Mouse (Mus musculus) cerebellum, postnatal 14 days (tissue): ENCODE results near the gene Adamtsl1.

Experiments
- DNase-seq, 2 experiments: peaks; one replicate each; pipeline ENCODE4 v3.0.0; 2021; ENCODE audit warnings: mixed read lengths in 2 of 2

The Adamtsl1 gene

DNA sequence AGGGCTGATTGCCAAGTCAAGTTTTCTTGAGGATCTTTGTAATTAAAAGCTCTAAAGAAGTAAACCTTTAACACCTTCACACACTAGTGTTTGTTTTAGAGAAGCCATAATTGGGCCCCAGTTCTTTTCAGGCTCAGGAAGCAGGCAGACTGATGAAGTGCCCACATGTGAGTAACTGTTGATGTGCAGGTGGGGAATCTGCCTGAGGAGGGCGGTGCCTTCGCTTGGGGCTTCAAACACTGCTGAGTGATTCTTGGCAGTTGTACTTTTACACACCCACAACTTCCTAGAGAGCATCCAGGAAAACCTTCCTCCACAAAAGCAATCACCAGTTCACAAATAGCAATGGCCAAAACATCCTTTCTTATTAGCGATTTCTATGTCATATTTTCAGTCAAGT lies 719.2 kb downstream of the Adamtsl1 start:
- DNase-seq = no peak

DNA sequence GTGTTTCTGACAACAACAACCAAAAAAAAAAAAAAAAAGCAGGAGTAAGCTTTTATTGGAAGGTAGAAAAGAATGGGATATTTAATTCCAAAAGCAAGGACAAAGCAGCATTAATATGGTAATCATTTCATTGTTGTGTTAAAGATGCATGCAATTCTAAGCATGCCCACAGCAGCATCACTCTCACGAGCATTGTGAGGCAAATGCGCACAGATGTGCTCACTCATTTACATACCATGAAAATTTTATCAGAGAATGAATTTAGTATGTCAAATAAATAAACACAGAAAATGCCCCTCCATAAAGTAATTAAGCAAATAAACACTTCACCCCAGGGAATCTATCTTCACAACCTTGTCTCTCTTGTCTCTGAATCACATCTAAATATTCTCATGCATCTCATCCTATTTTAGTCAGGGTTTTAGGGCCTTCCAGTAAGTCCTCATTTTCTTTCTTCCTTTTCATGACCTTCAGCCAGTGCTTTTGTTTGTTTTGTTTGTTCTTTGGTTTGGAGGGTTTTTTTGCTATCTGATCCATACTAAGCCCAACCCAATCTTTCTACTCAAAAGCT lies 728.0 kb downstream of the Adamtsl1 start:
- DNase-seq = no peak

DNA sequence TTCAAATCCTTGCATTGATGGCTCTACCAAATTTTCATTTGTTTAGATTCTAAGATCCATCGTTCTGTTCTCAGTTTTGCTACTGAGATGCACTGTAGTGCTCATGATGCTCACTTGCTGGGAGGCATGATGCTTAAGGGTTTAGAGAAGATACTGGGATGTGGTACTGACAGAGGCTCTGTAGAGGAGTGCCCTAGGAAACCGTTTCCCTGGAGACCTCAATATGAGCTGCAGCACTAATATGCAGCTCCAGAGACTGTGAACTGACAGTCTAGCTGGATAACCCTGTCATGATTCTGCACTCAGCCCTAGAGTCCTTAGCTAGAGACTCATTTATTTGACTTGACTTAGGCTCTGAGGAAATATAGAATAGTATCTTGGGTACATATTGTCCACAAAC lies 756.1 kb downstream of the Adamtsl1 start:
- DNase-seq = no peak

DNA sequence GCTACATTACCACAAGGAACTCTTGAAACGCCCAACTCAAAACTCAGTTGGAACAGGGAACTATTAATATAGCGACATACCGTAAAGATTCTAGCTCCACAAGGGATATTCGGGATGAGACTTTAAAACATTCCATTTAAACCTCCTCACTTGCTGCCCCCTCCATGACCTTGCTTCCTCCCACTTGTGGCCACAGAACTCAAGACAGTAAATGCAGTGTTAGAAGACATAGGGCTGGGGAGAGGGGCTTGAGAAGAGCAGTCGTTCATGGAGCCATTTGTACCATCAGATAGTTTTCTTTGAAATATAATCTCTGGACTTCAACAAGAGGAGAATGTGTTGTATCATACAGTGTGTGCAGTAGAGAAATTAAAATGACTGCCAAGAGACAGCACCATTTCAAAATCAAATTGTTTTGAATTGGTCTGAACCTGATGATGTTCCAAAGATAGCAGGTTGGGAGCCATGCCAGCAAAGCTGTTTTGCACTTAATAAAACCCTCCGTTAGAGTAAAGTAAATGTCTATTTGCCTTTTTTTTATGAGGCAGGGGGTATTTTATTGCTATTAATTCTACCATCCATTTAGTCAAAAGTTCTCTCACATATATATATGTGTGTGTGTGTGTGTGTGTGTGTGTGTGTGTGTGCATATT lies 759.9 kb downstream of the Adamtsl1 start:
- DNase-seq = no peak

DNA sequence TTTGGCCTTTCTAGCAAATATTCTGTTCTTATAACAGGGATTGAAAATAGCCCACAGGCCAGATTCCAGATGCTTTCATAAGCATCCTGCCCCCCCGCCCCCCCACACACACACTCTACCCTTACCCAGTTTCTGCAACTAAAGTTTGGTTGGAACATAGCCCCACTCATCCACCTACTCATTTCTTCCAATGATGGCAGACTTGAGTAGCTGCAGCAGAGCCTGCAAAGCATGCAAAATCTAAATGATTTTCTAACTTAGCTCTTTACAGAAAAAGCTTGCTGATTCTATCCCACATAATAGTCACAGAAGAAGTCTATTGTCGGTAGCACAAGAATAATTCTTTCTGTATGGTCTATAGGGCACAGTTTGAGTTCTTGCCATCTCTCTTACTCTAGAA lies 760.7 kb downstream of the Adamtsl1 start:
- DNase-seq = no peak

DNA sequence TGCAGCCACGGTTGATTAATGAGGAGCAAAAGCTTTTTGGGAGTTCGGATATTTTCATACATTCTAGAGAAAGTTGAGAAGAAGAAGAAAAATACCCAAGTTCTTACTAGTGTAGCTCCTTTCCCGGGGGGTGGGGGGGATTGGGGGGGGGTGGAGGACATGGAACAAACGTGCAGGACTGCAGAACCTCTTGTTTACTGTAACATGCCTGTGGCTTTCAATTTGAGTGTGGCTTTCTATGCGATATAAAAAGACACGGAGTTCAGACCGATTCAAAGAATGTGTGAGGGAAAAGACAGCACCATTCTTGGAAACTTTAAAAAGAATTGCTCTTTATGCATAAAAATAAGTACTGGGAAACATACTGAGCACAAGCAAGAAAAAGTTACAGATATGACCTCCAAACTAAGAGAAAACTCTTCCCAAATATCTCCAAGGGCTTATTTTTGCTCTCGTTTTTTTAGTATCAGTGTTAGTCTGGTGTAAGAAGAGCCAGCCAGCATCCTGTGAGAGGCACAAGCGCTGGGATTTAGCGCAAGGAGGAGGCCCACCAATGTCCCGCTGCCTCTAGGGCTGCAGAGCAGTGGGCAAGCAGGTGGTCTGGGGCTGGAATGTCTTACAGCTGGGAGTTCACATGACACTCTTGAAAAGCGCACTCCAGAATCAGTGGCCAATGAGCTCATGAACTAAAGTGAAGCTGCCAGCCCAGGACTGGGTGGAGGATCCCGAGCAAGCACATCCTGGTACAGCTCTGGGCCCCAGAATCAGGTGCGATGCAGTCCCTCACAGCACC lies 762.2 kb downstream of the Adamtsl1 start:
- no peak for DNase-seq

DNA sequence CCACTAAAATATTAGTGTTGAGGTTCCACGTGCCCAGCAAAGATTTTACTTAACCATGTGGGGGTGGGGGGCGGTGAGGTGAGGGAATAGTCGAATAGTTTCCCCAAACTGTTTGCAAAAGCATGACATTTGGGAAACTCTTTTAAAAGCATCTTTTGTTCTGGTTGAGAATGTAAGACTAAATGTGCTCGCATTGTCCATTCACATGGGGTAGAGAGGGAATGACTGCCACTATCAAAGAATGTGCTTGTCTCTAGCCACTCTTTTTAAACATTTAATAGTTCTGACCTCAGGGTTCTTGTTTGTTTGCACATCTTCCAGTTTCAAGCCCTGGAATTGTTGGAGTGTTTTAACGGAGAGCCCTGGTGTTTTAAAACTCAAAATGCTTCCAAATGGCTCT lies 764.6 kb downstream of the Adamtsl1 start:
- no peak for DNase-seq

DNA sequence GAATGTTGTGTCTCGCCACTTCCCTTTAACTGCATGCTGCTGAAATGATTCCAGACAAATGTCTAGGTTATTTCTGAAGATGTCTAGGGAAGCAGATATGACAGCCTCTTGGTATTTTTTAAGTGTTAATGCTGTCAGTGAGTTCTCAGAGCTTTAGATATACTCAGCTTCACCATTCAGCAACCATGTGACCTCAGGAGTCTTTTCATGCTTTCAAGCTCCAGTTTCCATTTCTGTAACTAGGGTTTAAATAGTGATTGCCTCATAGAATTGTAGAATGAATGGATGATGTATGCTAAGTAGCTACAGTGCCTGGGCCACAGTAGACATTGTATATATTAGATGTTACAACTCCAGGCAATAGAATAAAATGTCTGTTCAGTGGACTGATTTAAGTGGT lies 772.6 kb downstream of the Adamtsl1 start:
- DNase-seq = no peak

DNA sequence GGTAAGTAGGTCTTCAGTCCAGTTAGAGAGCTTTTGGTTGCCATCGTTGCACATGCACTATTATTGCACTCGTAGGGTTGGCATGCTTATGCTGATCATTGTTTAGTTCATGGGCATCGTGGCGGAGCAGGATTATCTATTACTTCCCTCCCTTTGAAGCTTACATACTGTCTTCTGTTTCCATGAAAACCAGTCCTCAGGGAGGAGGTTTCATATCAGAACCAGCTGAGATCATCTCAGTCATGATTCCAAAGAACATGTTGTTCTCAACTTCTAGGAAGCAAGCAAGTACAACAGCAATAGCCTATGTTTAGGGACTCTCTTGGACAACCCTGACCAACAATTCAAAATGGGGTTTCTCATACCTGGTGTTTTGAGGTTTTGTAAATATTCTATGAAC lies 774.3 kb downstream of the Adamtsl1 start:
- no peak for DNase-seq

DNA sequence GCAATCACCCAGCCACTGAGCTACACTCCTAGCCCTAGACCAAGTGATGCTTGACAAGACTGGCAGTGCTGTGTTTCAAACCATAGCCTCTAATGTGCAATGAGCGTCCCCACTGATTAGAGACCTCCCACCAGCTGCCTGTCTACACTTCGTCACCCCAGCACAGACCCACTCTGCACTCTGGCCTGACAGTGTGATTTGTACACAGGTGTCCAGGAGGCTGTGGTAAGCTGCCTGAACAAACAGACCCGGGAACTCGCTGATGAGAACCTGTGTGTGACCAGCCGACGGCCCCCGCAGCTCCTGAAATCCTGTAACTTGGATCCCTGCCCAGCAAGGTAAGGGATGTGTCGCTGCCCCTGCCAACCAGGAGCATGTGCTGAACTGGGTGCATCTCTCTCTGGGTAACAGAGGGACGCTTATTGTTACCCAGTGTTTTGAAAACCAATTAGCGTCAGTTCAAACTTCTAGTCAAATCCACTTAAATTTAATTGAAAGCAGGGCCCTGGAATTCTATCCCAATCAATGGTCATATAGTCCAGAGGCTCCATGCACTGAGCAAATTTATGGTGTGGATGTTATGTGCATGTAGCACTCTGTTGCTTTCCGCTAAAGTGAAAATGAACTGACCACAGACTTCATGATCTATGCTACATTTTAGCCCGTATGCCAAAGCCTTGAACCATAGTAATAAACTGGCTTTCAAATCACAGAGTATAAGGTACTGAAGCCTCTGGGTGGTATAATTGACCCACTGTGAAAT lies 775.7 kb downstream of the Adamtsl1 start:
- DNase-seq = peak; percentile 26 to 51

DNA sequence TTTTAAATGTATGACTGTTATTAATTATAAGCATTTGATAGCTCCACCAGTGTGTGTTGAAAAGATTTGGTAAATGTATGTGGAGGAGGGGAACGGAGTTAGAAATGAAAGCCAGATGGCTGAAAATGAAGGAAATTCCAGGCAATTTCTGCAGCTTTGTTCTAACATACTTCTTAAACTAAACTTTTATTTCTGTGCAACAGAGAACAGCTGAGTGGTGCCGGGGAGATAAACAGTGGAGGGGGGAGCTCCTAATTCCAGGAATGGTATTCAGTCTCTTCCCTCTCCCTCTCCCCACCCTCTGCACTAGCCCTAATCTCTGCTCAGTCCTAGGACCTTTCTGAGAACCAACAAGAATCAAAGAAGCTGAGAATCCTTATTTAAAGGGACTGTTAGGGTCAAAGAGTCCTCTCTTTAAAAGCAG lies 780.9 kb downstream of the Adamtsl1 start:
- DNase-seq = no peak

DNA sequence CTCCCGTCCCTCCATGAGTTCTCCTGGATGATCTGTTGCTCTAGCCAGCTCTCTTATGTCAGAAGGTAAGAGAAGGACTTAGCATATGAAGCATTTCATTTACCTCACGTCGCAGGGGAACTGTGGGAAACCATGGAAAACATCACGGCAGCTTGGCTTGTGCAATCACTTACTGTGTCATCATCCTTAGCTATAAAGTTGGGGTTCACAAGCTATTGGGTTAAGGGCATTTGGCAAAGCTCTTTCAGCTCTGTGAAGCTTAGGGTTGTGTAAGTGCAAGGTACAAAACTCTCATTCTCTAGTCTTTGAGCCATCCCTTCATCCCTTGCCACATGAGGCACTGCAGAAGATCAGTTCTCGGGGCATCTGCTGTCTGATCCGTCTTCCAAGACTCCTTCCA lies 787.5 kb downstream of the Adamtsl1 start:
- no peak for DNase-seq

DNA sequence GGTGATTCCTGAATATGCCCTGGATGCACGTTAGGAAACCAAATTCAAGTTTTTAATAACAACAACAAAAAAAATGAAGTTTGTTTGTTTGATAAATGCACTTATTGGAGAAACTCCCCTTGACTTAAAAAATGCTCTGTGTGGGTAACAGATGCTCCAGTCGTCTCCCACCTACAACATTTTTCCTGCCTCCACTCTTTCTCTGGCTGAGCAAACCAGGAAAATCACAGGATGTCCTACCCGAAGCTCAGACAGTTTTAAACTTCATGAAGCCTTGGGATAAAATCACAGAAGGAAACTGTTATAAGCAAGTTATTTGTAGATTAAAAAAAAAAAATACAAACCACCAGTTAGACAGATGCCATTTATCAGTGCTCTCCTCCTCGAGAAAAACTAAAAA lies 788.1 kb downstream of the Adamtsl1 start:
- no peak for DNase-seq

DNA sequence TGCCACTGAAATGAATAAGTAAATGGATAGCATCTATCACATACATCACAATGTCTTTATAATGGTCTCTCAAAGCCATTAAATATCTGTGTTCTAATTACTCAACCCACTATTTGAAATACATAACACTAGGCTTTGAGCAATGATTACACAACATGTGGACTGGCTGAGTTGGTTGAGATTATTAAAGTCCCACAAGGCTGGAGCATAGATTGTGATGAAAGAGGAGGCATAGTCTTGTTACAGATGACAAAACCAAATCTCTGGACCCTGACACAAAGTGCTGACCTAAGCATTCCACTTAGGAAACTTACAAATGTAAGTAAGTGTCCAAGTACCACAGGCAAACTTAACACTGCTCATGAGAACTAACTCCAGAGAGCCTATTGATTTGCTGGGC lies 792.8 kb downstream of the Adamtsl1 start:
- DNase-seq = no peak

DNA sequence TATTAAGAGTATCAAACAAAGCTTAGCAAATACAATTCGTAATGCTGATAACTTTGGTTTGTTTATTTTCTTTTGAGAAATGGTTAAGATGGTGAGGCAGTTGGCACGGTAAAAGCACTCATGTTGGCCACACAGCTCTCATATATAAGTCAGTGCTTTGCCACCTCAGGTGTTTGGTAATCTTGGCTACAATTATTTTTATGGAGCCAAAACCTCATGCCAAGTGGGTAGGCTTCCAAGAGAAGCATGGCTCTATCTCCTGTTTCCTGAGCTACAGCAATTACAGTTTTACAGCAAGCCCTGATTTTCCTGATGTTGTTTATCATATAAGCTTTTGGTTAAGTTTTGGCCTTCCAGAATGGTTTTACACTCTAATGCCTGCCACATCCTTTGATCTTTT lies 795.2 kb downstream of the Adamtsl1 start:
- DNase-seq = peak; percentile 77 to 78

DNA sequence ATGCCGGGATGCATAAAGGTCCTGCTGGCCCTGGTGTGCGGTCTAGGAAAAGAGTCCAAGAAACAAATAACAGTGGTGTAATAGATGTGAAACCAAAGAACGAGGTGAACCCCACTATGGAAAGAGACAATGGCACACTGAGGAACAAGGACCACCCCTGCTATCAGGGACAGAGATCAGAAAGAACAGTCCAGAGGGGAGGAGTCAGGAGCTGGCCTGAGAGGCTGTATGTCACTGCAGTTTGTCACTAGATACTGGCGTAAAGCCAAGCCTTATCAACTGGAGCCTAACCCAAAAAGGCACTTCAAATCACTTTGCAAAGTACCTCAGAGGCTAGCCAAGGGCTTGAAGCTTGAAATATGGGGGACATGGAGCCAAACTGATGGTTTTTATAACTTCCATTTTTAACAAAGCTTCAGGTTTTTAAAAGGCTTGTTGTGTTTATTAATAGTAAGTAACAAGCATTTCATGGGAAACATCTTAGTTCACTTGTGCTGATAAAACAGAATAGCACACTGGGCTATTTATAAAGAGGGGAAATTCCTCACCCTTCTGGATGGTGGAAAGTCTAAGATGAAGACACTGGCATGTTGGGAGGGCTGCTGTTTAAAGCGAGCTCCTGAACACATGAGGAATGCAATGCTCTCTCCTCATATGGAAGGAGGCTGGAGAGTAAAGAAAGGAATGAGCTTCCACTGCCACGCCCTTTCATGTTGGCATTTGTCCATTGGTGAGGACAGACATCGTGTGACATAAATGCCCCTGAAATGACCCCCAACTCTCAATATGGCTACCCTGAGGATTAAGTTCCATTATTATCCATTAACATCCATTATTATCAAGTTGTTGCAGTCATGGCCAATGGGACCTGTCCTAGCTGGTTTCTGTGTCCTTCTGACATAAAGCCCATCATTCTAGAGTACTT lies 797.1 kb downstream of the Adamtsl1 start:
- DNase-seq = peak; percentile 9 to 35

DNA sequence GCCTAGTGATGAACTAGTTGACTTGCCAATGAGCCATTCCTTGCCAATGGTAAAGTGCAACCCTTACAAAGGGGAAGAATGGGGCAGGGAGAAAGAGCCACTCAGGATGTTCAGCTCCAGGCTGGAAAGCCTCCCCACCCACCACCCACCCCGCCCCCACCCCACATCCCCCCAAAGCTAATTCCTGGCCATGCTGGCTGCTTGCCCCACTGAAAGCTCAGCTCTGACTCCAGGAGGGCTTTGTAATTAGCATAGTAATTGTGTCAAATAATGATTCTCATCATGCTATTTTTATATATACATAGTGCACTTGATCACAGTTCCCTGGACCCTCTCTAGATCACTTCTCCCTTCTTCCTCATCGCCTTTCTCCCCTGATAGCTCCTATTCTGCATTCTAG lies 798.4 kb downstream of the Adamtsl1 start:
- DNase-seq = peak; percentile 24 to 34

DNA sequence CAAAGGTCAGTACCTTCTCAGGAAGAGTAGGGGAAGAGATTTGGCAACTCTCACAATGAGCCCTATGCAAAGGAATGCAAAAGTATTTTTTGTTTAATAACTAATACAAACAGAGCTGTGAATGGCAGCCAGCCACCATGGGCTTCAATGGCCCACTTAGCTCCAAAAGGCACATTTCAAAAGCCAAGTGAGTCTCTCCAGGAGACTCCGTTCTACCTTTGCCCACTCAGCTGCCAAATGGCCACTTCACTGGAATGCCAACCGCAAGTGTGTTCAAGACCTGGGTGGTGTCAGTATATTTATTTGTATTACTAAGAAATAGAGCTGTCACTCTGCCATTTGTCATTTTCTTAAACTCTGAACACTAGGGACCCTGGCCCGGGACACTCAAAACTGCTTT lies 800.5 kb downstream of the Adamtsl1 start:
- DNase-seq = peak in 1 of 2 experiments; percentile 41

DNA sequence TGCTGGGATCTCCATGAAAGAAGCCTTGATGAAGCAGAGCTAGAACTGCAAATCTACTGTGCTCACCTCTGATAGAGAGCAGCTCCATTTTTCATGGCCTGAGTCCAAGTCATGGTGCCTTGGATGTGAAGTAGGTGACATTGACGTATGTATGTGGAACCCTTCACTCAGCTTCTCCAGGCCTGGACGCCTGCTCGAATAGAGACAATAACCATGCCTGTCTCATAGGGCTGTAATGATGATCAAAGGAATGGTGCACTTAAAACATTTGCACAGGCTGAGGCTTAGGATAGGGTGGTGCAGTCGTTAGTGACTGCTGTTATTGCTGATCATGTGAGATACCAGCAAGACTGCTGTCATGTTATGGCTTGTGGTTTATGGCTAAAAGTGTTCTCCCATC lies 801.1 kb downstream of the Adamtsl1 start:
- peak in 1 of 2 experiments; percentile 8 for DNase-seq

DNA sequence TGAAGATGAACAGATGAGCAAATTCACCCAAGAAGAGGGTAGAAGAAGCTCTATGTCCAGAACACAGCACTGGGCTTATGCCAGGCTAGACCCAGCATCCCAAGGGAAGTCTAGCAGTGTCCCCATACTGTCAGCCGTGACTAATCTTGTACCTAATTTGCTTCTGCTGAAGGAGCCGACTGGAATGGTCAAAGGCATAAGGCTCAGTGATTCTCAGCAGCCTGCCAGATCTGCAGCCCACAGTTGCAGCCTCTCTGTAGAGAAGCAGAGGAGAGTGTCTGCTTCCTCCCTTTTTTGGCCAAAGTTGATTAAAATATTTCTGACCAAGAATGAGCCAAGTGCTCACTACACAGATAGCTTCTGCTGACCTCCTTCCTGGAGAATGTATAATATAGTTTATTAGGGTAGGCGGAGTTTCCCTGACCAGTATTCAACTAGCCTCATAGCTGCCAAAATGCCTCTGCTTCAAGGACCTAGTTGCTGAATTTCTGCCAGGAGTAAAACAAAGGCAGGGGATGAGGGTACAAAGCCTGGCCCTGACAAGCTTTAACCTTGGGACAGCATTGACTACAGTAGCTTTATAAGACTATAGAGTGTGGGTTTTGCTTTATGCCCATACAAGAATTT lies 804.1 kb downstream of the Adamtsl1 start:
- DNase-seq = peak; percentile 7

DNA sequence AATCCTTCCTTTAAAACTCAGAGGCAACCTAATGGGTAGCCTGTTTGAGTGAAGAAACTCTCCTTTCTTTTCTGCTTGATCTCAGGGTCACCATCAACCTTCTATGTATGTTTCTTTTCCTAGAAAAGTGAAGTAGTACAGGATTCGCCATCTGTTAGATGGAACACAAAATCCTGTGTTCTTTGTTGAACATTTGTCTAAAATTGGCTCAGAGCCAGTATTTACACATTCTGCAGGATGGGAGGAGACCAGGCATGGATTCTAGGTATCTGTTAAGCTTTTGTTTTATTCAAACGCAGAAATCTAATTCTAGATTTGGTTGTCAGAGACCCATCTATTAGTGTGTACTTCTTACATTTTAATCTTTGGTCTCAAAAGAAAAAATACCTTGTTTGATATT lies 811.4 kb downstream of the Adamtsl1 start:
- DNase-seq = no peak

DNA sequence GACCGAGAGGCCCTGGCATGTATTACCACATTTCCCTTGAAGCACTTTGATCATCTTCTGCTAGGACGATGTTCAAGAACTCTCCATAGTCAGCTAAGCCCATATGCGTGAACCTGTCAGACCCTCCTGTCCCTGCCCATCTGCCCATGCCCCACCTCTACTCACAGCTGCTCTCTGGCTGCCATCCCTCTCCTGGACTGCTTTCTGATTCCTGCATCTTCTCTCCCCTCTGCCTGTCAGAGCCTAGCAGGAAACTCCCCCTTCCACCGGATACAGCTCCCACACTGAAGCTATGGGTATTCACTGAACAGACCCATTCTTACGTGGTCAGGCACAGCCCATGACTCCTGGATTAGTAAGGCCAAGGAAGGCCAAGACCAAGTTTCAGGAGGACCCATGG lies 812.0 kb downstream of the Adamtsl1 start:
- peak in 1 of 2 experiments; percentile 14 for DNase-seq
